8 mouse cellular contexts compared by ENCODE assay signal in the genomic region with DNA sequence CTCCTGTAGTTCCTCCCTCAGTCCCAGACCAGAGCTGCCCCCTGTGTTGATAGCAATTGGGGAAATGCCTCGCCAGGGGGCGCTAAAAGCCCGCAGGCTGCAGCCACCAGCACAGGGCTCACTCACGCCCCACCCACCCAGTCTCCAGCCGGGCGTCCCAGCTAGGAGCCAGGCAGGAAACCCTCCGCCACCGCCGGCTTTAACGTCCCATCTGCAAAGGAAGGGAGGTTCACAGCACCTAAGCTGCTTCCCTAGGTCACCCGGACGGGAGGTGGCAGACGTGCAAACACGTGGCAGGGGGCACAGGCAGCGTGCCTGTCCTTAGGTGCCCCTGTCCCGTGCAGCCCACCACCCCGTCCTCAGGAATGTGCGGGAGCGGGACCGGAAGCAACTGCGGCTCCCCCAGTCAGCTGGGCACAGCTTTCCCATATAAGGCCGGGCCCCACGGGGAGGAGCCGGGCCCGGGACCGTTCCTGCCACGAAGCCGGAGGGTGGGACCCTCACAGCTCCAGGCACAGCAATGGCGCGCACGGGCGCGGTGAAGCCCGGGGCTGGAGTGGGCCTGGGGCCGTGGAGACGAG. TPM values are rescaled to one million over a fixed set of nuclear protein-coding genes. Genes with fewer than 3 reads are reported as not detected.
A peak's percentile ranks its signal among the peaks of the same experiment; 100 is the strongest.
DNase-seq lines count a peak whose midpoint lies in the region; ATAC-seq and TF ChIP-seq lines count a peak whose summit lies in the region.

No protein-coding gene starts in this region.

- peaks cover 0 to 10% of the 10 kb centered on the region in 2 experiments; a peak in 2 of 4 replicates for H3K36me3 ChIP-seq in MEL (ENCODE audit: control insufficient read depth in 1 of 2, insufficient read depth in 2 of 2, low read length in 2 of 2)
- no peaks in the 10 kb centered on the region for H3K36me3 ChIP-seq in forebrain, embryonic 16.5 days (ENCODE audit: control insufficient read depth, insufficient read depth)
- no peaks in the 10 kb centered on the region for H3K36me3 ChIP-seq in neural tube, embryonic 15.5 days

- H3K4me3 ChIP-seq in MEL (ENCODE audit: control insufficient read depth in 1 of 2, insufficient read depth in 1 of 2, low read depth in 2 of 2, low read length in 2 of 2), result peak overlapping the region; percentile 36 to 61
- peak overlapping the region; percentile 65 for H3K4me3 ChIP-seq in forebrain, embryonic 16.5 days (replicated peaks; ENCODE audit: low read length)
- H3K4me3 ChIP-seq in layer of hippocampus, adult 2 months, result peak overlapping the region; percentile 68
- H3K4me3 ChIP-seq in lung, adult 2 months (replicated peaks; ENCODE audit: extremely low read depth, low read depth, low read length), result peak overlapping the region; percentile 85
- H3K4me3 ChIP-seq in neural tube, embryonic 15.5 days (replicated peaks), result peak overlapping the region; percentile 57

- no peaks in the 10 kb centered on the region for H3K27me3 ChIP-seq in MEL (ENCODE audit: control insufficient read depth in 1 of 2, insufficient read depth in 2 of 2, low read length in 2 of 2)
- no peaks in the 10 kb centered on the region for H3K27me3 ChIP-seq in forebrain, embryonic 16.5 days (replicated peaks; ENCODE audit: control insufficient read depth, insufficient read depth, low read length)
- no peaks in the 10 kb centered on the region for H3K27me3 ChIP-seq in neural tube, embryonic 15.5 days (replicated peaks)

- peak; percentile 76 to 78 for TF ChIP-seq POLR2A in MEL (IDR thresholded peaks at IDR 0.05; ENCODE audit: control insufficient read depth in 1 of 2, insufficient read depth in 1 of 2, low read depth in 1 of 2, low read length in 2 of 2, poor library complexity in 1 of 2)
- peak; percentile 45; the same call in 1 of the 2 replicates for TF ChIP-seq POLR2A in lung, adult 2 months (IDR thresholded peaks at IDR 0.05; ENCODE audit: borderline replicate concordance, extremely low read depth, low read depth, low read length)

- no peaks in the 10 kb centered on the region for H3K9me3 ChIP-seq in MEL (replicated peaks; ENCODE audit: insufficient read depth, low read length)
- H3K9me3 ChIP-seq in forebrain, embryonic 16.5 days (ENCODE audit: control insufficient read depth, low read length), result no peaks in the 10 kb centered on the region
- no peaks in the 10 kb centered on the region for H3K9me3 ChIP-seq in neural tube, embryonic 15.5 days (replicated peaks)

- WGBS in forebrain, embryonic 16.5 days, result under 1% methylated on average over 36 of the region's 36 CpGs
- WGBS in lung, adult 2 months, result under 1% methylated on average over 36 of the region's 36 CpGs
- WGBS in neural tube, embryonic 15.5 days, result under 1% methylated on average over 36 of the region's 36 CpGs

- peak; percentile 100 for TF ChIP-seq RAD21 in MEL (IDR thresholded peaks at IDR 0.05; ENCODE audit: low read depth, low read length)

- peak; percentile 97 for DNase-seq in MEL (ENCODE audit: low read depth, low spot score)
- peak; percentile 94 to 97 for DNase-seq in cerebellum, adult 18-20 months
- DNase-seq in heart, postnatal 36 days, result peak; percentile 98
- peak; percentile 92 to 96 for DNase-seq in layer of hippocampus, adult 2 months (ENCODE audit: low spot score in 2 of 2)
- DNase-seq in lung, adult 2 months, result peak; percentile 95
- DNase-seq in testis, postnatal 10 days (ENCODE audit: low spot score), result peak; percentile 99

- ATAC-seq in forebrain, embryonic 16.5 days, result peak; percentile 85
- peak; percentile 87 for ATAC-seq in neural tube, embryonic 15.5 days (ENCODE audit: low FRiP score)

- TF ChIP-seq CTCF in MEL (IDR thresholded peaks at IDR 0.05 in 2 of 3, conservative IDR thresholded peaks at IDR 0.05 in 1 of 3; ENCODE audit: control insufficient read depth in 1 of 3, insufficient read depth in 1 of 3, low read depth in 2 of 3, low read length in 3 of 3, poor library complexity in 1 of 3, severe bottlenecking in 1 of 3), result peak; percentile 77 to 99 (median 99)
- peak; percentile 98 for TF ChIP-seq CTCF in layer of hippocampus, adult 2 months (conservative IDR thresholded peaks at IDR 0.05)
- TF ChIP-seq CTCF in lung, adult 2 months (IDR thresholded peaks at IDR 0.05; ENCODE audit: insufficient read depth, low read length), result peak; percentile 79

- H3K9ac ChIP-seq in MEL (ENCODE audit: control insufficient read depth, low read depth, low read length, poor library complexity, severe bottlenecking), result peak overlapping the region; percentile 67
- H3K9ac ChIP-seq in forebrain, embryonic 16.5 days (replicated peaks; ENCODE audit: low read depth, low read length), result peak overlapping the region; percentile 77
- peak overlapping the region; percentile 66 for H3K9ac ChIP-seq in neural tube, embryonic 15.5 days (replicated peaks)

- peaks cover 3% of the 10 kb centered on the region; the same call in 1 of the 2 replicates for H3K79me2 ChIP-seq in MEL (ENCODE audit: control insufficient read depth, insufficient read depth, low read length, poor library complexity)

- H3K4me2 ChIP-seq in forebrain, embryonic 16.5 days (ENCODE audit: low read length), result peak overlapping the region; percentile 93
- peak overlapping the region; percentile 98 for H3K4me2 ChIP-seq in neural tube, embryonic 15.5 days

- intact Hi-C loops in heart, postnatal 36 days (cut with DNase I), result loop anchor here (1.0 to 10.0 kb wide), 9 partner anchors 21 to 379 kb away; a partner anchor contains a TSS

- no peak for TF ChIP-seq EP300 in MEL (IDR thresholded peaks at IDR 0.05; ENCODE audit: low read depth in 1 of 2, low read length in 2 of 2)

- peaks cover 2 to 29% of the 10 kb centered on the region in 2 experiments; a peak in 3 of 4 replicates for H3K4me1 ChIP-seq in MEL (ENCODE audit: control insufficient read depth in 1 of 2, insufficient read depth in 2 of 2, low read length in 2 of 2)
- H3K4me1 ChIP-seq in forebrain, embryonic 16.5 days (replicated peaks; ENCODE audit: control insufficient read depth, insufficient read depth, low read length), result peaks cover 21% of the 10 kb centered on the region
- H3K4me1 ChIP-seq in lung, adult 2 months (ENCODE audit: control insufficient read depth, insufficient read depth, low read length), result peaks cover 6% of the 10 kb centered on the region; the same call in 1 of the 2 replicates
- peaks cover 22% of the 10 kb centered on the region for H3K4me1 ChIP-seq in neural tube, embryonic 15.5 days

- peak overlapping the region; percentile 51 for H3K27ac ChIP-seq in MEL (ENCODE audit: control insufficient read depth, low read depth, low read length)
- H3K27ac ChIP-seq in forebrain, embryonic 16.5 days (ENCODE audit: low read length), result peak overlapping the region; percentile 70
- peak overlapping the region; percentile 80 for H3K27ac ChIP-seq in layer of hippocampus, adult 2 months
- H3K27ac ChIP-seq in neural tube, embryonic 15.5 days (replicated peaks), result peak overlapping the region; percentile 86

TF ChIP-seq in MEL, 35 proteins besides CTCF, POLR2A, EP300 and RAD21 (continues in another document):
- TF ChIP-seq E2F4 (IDR thresholded peaks at IDR 0.05; ENCODE audit: borderline replicate concordance, low read depth, low read length), result no peak
- peak; percentile 73; the same call in 1 of the 2 replicates for TF ChIP-seq ZMIZ1 (IDR thresholded peaks at IDR 0.05; ENCODE audit: low read depth, low read length)
- TF ChIP-seq GABPA (IDR thresholded peaks at IDR 0.05; ENCODE audit: low read depth, low read length), result no peak
- peak; percentile 86 for TF ChIP-seq MYC (IDR thresholded peaks at IDR 0.05; ENCODE audit: low read depth, low read length)
- peak; percentile 91 for TF ChIP-seq MAZ (IDR thresholded peaks at IDR 0.05; ENCODE audit: low read depth, low read length)
- TF ChIP-seq HCFC1 (IDR thresholded peaks at IDR 0.05; ENCODE audit: low read depth, low read length), result peak; percentile 59; the same call in 1 of the 2 replicates

RNA-seq across cellular contexts. Expression of a gene that starts 4.9 kb away (rescaled TPM):
- total RNA-seq in MEL (2012; rRNA removed), result 203 and 204 TPM in 2 replicates
- 100 to 1,000 TPM in 1 of 2 experiments, not detected in 1; 370 TPM for polyA plus RNA-seq in MEL (2012; ENCODE audit: insufficient read depth in 1 of 2, insufficient read length in 2 of 2, low read depth in 1 of 2, low replicate concordance in 2 of 2, missing spikeins in 1 of 2)
- 17.7 and 20.9 TPM in 2 replicates for polyA plus RNA-seq in forebrain, embryonic 16.5 days (2015; fragmentation: Nextera tagmentation; extraction: Ambion mirVana)
- 100 to 1,000 TPM; 146 to 153 TPM for total RNA-seq in heart, postnatal 36 days (2021)
- total RNA-seq in layer of hippocampus, adult 2 months (2021), result 10 to 100 TPM in 1 of 2 experiments, 1 to 10 TPM in 1; 7.4 to 10.3 TPM
- 43.1 and 51.6 TPM in 2 replicates for polyA plus RNA-seq in lung, adult 2 months (2012; rRNA removed)
- 18.5 and 28.1 TPM in 2 replicates for polyA plus RNA-seq in neural tube, embryonic 15.5 days (2015; fragmentation: Nextera tagmentation; extraction: Ambion mirVana)

RNA-seq across cellular contexts. Expression of a gene that starts 21.0 kb away (rescaled TPM):
- 28.7 and 29.5 TPM in 2 replicates for total RNA-seq in MEL (2012; rRNA removed)
- 10 to 100 TPM in 1 of 2 experiments, not detected in 1; 35.4 TPM for polyA plus RNA-seq in MEL (2012; ENCODE audit: insufficient read depth in 1 of 2, insufficient read length in 2 of 2, low read depth in 1 of 2, low replicate concordance in 2 of 2, missing spikeins in 1 of 2)
- 39.5 and 52.0 TPM in 2 replicates for polyA plus RNA-seq in forebrain, embryonic 16.5 days (2015; fragmentation: Nextera tagmentation; extraction: Ambion mirVana)
- total RNA-seq in heart, postnatal 36 days (2021), result 10 to 100 TPM; 37.6 to 43.8 TPM
- 100 to 1,000 TPM; 199 to 202 TPM for total RNA-seq in layer of hippocampus, adult 2 months (2021)
- 111 and 138 TPM in 2 replicates for polyA plus RNA-seq in lung, adult 2 months (2012; rRNA removed)
- polyA plus RNA-seq in neural tube, embryonic 15.5 days (2015; fragmentation: Nextera tagmentation; extraction: Ambion mirVana), result 174 and 188 TPM in 2 replicates

RNA-seq across cellular contexts. Expression of a gene that starts 30.9 kb away (rescaled TPM):
- total RNA-seq in MEL (2012; rRNA removed), result 0.23 TPM in 2 replicates
- 1 to 10 TPM in 1 of 2 experiments, not detected in 1; 2.9 TPM for polyA plus RNA-seq in MEL (2012; ENCODE audit: insufficient read depth in 1 of 2, insufficient read length in 2 of 2, low read depth in 1 of 2, low replicate concordance in 2 of 2, missing spikeins in 1 of 2)
- 2.9 and 4.9 TPM in 2 replicates for polyA plus RNA-seq in forebrain, embryonic 16.5 days (2015; fragmentation: Nextera tagmentation; extraction: Ambion mirVana)
- total RNA-seq in heart, postnatal 36 days (2021), result 10 to 100 TPM; 15.7 to 25.8 TPM
- total RNA-seq in layer of hippocampus, adult 2 months (2021), result 10 to 100 TPM; 87.1 to 97.1 TPM
- polyA plus RNA-seq in lung, adult 2 months (2012; rRNA removed), result 2.3 and 2.7 TPM in 2 replicates
- 11.6 TPM in 2 replicates for polyA plus RNA-seq in neural tube, embryonic 15.5 days (2015; fragmentation: Nextera tagmentation; extraction: Ambion mirVana)

RNA-seq across cellular contexts. Expression of a gene that starts 47.4 kb away (rescaled TPM):
- total RNA-seq in MEL (2012; rRNA removed), result 0.15 and 0.29 TPM in 2 replicates
- under 1 TPM in 1 of 2 experiments, not detected in 1; 0.39 TPM for polyA plus RNA-seq in MEL (2012; ENCODE audit: insufficient read depth in 1 of 2, insufficient read length in 2 of 2, low read depth in 1 of 2, low replicate concordance in 2 of 2, missing spikeins in 1 of 2)
- 0.89 and 1.0 TPM in 2 replicates for polyA plus RNA-seq in forebrain, embryonic 16.5 days (2015; fragmentation: Nextera tagmentation; extraction: Ambion mirVana)
- not detected for total RNA-seq in heart, postnatal 36 days (2021)
- total RNA-seq in layer of hippocampus, adult 2 months (2021), result 1 to 10 TPM; 2.1 to 2.3 TPM
- polyA plus RNA-seq in lung, adult 2 months (2012; rRNA removed), result 0.50 and 3.1 TPM in 2 replicates
- polyA plus RNA-seq in neural tube, embryonic 15.5 days (2015; fragmentation: Nextera tagmentation; extraction: Ambion mirVana), result 2.4 and 3.7 TPM in 2 replicates

Comparison
In these comparisons a context has a peak if more than half of its experiments do, and no peak if none do; other contexts are left out.
1. Peak in every context shown above with its lines: DNase-seq, ATAC-seq, H3K4me3 ChIP-seq and H3K27ac ChIP-seq.